Mouse (Mus musculus) bone marrow macrophage, adult 2 months (primary cell): ENCODE data around the gene Sox15.

ENCODE experiments used
- CTCF ChIP-seq: IDR thresholded peaks from 2 replicates; pipeline ENCODE4 v1.5.1; 2012; ENCODE audit warnings: low read depth, mild to moderate bottlenecking, low read length, moderate library complexity
- POLR2A ChIP-seq: IDR thresholded peaks from 2 replicates; pipeline ENCODE4 v1.6.1; 2012; ENCODE audit warnings: mild to moderate bottlenecking, low read depth, low read length, borderline replicate concordance

GRCm38 (mm10) chr11:69620394-69621081, 34.6 kb upstream of the Sox15 start:
- TF ChIP-seq POLR2A (no peak), CTCF (no peak)
